Mouse (Mus musculus) Muller cell, postnatal 12 days (primary cell): ENCODE results near the gene Tppp3.

ENCODE experiments used
- DNase-seq: peaks from one replicate; pipeline ENCODE4 v3.0.0-alpha.2; 2015; ENCODE audit errors: inconsistent ontology term

The Tppp3 gene

DNA sequence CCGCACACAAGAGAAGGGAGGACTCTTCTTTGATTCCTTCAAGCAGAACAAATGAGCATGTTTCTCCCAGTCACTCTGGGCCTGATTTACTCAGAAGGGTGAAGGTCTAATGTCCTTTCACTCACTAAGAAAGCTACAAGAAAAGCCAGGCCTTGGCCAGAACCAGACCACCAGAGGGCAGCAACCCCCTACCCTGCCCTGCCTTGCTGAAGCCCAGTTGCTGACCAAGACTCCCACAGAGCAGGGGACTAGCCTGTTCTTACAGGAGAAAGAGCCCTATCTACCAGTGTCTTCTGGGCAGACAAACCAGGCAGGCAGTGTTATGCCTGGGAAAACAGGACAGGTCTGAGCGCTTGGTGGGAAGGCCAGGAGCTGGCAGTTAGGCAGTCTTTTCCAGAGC is 13.1 kb upstream of the Tppp3 start:
- DNase-seq = peak; percentile 70

DNA sequence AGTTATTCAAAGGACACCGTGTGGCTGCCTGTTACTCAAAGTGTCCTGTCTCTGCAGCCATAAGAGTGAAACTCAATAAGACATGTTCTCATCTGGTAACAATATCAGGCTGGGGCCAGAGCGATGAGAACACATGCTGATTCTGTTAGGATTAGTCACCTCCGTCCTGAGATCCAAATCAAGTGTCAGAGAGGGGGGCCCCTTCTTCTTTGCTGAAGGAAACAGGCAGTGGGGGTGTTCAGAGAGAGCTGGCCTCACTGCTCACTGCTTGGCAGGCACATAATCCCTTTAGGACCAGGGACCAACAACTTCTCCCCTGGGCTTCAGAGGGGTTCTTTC is 12.7 kb upstream of the Tppp3 start:
- peak; percentile 54 for DNase-seq

DNA sequence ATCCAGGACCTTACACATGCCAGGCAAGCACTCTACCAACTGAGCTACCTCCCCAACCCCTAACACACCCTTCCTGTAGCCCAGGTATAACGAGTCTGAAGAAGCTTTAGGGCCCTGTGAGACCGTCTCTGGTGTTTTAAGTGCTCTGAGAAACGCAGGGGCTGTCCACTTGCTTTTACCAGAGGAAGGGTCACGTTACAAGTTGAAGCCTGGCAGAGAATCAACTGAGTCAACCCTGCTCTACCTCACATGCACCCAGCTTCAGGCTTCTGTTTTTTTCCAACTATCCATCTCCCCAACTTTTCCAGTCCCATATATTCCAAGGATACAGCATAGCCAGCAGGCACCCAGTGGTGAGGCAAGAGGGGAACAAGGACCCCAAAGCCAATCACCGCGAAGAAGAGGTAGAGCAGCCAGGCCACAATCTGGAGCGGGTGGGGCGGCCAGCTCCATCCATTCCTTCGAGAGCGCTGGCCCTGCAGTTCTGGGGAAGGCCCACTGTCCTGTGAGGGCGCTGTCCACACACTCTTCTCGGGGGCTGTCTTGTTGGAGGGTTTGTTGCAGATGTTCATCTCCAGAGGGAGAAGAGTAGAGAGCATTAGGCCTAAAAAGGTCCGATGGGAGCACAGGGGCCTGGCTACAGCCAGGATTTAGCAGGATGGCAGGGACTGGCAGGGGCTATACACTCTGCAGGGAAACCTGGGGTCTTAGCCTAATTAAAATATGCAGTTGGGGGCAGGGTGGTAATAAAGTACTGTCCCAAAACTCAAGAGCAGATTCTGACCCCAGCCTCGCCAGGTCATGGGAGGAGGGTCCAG is 12.1 kb upstream of the Tppp3 start:
- peak; percentile 51 for DNase-seq

DNA sequence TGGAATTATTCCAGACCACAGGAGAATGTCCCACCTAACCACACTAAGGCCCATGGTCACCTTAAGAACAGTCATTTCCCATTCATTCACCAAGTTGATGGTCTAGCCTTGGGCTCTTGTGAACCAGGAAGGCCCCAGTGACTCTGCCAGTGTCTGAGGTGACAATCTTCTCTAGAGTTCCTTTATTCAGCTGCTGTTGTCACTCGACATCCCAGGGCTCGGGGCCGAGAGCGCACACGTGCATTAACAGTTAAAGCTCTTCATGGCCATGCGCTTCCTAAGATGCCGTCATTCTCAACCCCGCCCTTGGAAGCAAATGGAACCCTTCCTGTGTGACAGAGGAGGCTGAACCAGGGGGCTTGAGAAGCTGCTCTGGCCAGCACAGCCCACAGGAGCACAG is 10.8 kb upstream of the Tppp3 start:
- no peak for DNase-seq

DNA sequence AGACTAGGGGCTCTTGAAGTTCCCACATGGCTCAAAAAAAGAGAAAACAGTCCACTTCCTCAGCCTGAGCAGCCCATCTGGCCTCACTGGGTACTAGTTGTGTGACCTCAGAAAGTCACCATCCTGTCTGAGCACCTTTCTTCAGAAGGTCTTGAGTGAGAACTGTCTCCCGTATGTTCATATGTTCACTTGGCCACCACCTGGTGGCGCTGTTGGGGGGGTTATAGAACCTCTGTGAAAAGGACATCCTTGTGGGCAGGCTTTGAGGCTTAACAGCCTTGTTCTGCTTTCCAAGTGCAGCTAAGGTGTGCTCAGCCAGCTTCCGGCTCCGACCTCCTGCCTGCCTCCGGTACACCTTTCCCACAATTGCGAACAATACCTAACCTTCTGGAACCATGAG is 10.1 kb upstream of the Tppp3 start:
- DNase-seq = no peak

DNA sequence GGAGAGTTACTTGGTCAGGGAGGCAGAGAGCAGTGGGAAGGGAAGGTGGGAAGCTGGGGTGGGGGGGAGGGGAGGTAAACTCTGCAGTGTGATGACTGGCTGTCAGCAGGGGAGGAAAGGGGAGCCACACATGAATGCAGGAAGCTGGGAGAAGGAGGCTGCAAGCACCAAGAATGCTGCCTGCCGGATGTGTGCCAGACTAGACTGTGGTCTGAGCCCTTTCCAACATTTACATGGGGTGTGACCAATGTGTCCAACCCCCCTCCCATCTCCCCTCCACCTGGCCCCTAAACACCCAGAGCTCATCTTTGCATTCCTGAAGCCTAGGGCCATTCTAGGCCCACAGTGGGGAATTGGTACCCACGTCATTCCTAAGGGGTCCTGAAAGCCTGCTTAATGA is 9.7 kb upstream of the Tppp3 start:
- DNase-seq = peak; percentile 56

DNA sequence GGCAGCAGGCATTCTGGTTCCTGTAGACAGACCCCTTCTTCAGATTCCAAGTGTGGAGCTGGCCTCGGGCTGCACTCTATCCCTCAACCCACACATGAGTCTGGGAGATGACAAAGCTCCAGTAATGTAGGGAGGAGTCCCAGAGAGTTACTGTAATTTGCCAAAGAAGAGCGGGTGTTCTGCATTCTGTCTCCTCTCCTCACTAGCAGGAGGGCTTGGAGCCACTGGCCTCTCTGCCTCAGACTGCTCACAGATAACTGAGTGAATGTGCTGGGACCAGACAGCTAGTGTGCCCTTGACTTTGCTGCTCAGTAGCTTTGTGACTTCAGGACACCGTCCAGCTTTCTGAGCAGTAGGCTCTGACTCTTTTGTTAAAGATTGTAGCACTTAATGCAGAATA is 6.5 kb upstream of the Tppp3 start:
- DNase-seq = no peak

DNA sequence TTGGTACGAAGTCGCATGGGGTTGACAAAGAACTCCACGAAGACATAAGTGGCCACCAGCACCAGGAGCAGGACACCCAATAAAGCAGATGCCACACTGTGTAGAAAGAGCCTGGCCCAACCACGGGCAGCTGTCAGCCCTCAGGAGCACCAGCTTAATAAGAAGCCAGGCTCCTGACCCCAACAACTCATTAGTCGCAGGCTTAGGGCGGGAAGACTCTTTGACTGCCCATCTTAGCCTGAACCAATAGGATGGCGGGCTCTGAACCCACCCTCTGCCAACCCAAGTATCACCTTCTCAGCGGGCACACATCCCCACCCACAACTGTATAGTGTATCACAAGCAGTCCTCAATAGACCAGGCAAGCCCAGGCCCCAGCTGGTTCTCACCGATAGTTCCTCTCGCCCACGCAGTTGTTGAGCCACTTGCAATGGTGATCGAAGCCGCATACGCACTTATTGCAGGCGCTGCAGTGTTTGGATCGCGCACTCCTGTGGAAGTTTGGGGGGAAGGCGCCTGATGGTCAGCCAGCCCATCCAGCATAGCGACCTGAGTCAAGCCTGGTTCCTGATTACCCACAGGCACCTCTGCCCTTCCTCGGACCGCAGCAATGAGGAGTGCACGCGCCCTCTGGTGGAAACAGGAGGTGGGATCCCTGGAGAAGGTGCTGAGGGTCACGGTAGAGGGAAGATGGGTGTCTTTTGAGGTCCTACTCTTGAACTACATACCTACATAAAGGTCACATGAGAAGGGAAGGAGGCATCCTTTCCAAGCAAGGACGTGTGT is 5.5 kb upstream of the Tppp3 start:
- DNase-seq = no peak

DNA sequence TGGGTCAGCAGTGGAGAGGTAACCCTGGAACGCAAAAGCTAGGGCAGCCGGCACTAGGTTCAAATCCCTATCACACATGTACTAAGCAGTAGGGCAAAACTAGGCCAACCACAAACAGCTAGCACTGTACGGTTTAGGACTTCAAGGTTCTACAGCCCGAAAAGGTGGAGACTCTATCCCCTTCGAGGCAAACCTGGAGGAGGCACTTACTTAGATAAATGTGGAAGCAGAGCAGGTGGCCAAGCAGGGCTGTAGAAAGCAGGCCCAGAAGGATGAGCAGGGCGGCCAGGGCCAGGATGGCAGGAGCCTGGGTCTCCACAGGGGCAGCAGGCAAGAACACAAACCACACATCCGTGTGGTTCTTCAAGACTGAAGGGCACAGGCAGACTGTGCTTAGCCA is 4.8 kb upstream of the Tppp3 start:
- no peak for DNase-seq

DNA sequence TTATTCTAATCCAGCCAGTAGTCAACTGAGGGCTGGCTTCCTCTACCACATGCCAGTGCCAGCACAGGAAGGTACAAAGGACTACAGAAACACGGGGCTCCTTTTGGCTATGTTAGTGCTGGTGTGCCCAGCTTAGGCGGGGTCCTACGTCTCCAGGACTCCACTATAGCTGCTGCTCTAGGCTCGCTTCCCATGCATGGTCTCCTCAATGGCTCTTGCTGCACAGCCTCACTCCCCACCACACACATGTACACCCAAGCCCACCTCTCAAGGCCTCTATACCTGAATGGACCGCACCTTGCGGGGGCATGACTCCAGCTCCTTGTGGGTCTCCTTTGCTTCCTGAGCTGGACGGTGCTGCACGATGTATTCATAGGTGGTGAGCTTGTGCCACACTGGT is 4.4 kb upstream of the Tppp3 start:
- no peak for DNase-seq

DNA sequence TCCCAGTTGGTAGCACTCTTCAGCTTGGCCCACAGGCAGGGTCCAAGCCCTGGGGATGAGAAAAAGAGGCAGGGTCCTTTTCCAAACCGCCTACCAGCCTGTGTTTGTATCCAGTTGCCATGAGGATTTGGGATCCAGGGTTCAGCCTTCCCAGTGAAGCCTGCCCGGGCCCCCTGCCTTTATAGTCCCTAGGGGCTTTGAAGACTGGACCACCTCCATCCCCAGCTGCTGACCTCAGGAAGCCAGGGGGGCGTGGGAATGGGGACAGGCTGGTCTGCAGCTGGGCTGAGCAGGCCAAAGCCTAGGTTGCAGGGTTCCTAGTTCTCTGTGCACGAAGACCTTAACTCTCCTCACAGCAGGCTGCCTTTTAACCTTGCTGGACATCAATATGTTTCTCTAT is 3.9 kb upstream of the Tppp3 start:
- no peak for DNase-seq

DNA sequence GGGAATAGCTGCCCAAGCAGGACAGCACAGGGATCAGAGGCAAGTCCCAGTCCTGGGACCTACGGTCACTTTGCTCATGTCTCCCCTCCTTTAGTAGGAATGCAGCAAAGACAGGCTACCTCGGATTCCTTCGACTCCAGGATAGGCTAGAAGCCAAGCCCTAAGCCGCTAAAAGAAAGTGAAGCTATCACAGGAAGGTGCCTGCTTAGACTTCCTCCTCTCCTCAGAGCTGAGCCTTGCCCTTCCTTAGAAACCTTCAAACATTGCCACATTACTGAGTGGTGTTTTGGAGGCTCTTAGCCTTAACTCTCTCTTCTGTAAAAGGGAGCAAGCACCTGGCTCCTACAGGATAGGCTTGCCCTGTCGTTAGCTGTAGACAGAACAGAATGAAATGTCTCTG is 3.4 kb upstream of the Tppp3 start:
- DNase-seq = no peak

DNA sequence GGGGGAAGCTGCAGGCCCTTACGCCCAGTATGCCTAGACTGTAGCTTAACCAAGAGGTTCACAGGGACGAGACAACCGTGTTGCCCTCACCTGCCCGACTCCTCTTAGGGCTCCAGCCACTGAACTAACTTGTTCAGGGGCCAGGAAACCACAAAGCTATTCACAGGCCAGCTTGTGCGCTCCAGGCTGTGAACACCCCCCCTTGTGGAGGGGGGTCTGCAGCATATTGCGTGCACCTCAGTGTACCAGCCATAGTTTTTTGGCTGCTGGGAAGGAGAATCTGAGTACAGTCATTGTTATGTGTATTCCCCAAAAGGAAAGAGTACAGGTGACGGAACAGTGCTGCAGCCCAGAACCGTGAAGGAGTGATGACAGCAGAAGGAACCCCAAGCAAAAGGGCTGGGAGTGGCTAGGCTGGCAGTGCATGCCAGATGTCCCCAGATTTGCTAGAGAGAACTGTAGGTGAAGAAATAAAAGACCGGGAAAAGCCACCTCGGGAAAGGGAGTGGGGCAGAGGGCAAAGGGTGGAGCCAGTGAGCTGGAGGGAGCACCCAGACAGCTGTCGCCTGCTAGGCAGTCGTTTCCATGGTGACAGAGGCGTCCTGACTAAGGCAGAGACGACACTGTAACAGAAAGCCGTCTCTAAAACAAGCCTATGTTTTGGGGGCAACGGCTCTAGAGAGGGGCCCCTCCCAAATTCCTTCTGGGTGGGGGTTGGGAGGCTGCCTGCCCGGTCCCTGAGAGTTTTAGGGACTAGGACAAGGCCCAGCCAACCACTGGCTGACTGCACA is 2.7 kb upstream of the Tppp3 start:
- DNase-seq = peak; percentile 58

DNA sequence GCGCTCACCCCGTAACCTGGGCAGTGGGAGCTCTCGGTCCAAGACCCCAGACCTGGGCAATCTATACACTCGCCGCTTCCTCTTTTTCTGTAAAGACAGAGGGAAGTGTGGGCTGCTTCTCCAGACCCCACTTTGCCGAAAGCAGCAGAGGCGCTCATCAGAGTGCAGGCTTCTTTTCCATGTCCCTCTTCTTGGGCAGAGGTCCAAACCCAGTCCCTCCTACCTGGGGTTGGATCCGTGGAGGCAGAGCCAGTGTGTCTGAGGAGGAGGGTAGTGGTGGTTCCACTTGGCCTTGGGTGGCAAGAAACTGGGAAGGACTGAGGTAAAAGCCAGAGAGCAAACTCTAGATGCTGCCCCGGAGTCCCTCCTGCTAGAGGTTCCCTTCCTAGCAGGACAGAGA is 1.7 kb upstream of the Tppp3 start:
- no peak for DNase-seq

DNA sequence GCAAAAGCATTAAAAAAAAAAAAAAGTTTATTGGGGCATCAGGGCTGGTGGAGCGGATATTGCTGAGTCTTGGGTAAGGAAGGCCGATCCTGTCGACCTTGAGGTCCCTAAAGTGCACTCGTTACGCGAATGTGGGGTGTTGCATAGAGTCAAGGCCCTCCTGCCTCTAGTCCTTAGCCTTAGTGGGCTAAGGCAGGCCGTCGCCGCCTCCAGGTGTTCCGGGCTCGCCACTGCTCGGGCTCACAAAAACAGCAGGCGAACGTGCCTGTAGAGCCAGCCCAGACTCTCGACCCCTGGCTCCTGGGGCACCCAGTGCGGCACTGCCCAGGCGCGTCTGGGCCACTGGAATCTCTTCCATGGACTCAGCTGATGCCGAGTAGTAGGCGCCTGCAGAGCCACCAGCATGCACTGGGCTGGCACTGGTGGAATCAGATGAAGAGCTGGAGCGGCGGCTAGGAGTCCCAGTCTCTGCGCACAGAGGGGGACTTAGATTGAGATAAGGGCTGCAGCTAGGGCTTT is 1.1 kb upstream of the Tppp3 start:
- no peak for DNase-seq

DNA sequence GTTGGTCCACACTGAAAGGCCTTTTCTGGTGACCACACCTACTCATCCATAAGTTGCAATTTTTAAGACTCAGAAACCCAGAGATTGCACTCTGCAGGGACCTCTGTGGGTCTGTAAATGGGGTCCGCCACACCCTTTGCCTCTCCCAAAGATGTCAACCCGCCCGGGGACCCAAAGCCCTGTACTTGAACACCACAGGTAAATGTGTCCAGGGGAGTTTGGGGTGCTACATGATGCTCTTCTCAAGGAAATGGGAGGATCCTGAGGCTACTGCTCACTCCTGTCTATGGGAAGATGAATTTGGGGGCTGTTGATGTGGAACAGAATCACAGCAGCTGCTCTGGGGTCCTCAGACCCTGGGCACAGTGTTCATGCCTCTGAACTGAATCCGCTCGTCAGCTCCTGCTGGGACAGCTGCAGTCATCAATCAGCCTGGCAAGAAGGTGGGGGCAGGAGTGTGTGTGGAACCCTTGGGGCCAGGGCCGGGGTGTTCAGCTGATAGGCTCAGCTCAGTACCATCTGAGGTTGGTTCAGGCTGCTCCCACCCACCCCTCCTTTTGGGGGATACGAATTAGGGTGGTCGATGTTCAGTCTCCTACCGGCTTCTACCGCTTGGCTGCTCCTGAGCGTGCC is 529 bp downstream of the Tppp3 start:
- DNase-seq = no peak

DNA sequence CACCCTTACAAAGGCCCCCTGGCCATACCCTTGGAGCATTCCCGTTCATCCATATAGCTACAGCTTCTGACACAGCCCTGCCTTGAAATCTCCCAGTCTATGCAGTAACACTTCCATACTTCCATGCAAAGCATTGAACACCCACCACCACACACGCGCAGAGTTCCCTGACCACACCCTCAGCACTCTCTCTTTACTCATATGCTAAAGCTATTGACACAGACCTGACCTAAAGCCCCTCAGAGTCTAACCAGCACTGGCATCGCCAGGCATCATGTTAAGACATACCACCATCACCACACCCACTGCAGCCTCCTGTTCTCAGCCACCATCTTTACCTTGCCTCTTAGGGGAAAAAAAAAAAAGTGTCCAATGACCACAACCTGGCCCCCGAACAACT is 1.1 kb downstream of the Tppp3 start:
- no peak for DNase-seq

DNA sequence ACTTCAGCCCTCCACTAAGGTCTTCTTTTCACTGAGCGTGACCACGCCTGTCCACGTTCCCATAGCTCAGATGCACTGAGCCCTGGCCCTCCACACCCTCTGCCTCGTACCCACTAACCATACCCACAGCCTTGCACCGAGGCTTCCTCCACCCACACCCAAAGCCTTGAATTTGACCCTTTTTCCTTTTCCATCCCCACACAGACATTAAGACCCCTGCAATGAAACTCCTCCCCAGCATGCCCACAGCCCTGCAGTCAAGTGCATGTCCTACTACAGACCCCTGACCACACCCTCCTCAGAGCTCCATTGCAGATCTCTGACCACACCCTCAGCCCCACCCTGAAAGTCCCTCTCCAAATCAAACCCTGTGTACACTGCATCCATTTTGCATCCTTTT is 1.5 kb downstream of the Tppp3 start:
- no peak for DNase-seq

DNA sequence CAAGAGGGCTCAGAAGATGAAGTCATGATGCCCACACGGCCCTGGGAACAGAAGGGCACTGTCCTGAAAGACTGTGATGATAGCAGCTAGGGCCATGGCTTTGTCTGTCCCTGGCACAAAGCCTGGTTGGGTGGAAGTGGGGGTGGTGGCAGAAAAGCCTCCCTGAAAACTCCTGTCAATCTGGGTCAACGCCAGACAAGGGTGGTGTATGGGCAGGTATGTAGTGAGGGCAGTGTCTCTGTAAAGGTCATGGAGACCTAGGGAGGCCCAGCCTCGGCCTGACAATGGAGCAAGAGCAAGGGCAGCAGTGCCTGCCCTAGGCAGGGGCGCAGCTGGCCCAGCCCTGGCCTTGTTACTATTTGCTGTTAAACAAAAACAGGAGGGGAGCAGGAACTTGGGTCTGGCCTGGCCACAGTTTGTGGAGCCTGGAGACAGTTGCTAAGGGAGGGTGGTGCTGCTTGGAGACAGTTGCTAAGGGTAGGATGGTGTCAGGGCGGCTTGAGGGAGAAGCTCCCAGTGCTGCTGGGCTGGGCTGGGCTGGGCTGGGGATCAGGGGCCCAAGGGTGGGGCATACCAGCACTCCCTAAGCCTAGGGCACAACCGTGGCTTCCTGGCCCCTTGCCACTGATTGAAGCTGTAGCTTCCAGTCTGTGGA is 2.2 kb downstream of the Tppp3 start:
- peak; percentile 87 for DNase-seq

DNA sequence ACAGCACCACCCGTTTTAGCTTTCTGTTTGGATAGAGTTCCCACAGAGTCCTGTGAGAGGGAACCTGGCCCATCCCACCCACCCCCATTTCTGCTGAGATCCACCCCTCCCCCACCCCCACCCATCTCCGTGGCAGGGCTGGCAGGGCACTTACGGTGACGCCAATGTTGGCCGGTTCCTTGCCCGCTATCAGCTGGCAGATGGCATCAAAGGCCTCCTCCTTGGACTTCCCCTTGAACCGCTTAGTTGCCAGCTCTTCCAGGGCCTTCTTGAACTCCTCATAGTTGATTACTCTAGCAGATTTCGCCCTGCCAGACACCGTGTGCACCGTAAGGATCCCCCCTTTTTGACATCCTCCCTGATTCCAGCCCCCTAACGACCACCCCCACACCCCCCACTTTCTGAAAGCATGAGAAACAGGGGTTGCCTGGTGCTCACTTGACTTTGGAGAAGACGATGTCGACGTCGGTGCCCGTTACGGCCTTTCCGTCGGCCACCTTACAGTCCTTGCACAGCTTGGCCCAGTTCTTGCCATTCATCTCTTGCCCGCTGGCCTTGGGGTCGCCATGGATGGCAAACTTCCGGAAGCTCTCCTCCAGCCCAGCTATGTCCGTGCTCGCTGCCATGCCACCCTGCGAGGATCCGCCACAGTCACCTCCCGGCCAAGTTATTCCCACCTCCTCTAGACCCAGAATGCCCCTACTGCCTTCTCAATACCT is 3.2 kb downstream of the Tppp3 start:
- DNase-seq = no peak
